Mouse (Mus musculus) heart, embryonic 15.5 days (tissue): ENCODE data around the gene Snrpb. TPM values are rescaled to one million over a fixed set of nuclear protein-coding genes. Genes with fewer than 3 reads are reported as not detected.

Experiments
- ATAC-seq: fragments of 200-750 bp; cut with Nextera tagmentation; replicated peaks from 2 replicates; pipeline ENCODE4 v1.8.0; 2017; ENCODE audit warnings: low read depth, moderate TSS enrichment; ENCODE audit not compliant: insufficient number of reproducible peaks, insufficient read depth, low FRiP score
- H3K27ac ChIP-seq: fragments of 300-500 bp; sonication (generic); 2 replicates; pipeline ENCODE4 v1.5.1; 2015; ENCODE audit warnings: mild to moderate bottlenecking, inconsistent platforms
- H3K27me3 ChIP-seq: fragments of 300-500 bp; sonication (generic); 2 replicates; pipeline ENCODE4 v1.6.1; 2015; ENCODE audit warnings: inconsistent platforms
- H3K36me3 ChIP-seq: fragments of 300-500 bp; sonication (generic); 2 replicates; pipeline ENCODE4 v1.6.1; 2015; ENCODE audit warnings: mild to moderate bottlenecking, inconsistent platforms
- H3K4me1 ChIP-seq: fragments of 300-500 bp; sonication (generic); replicated peaks from 2 replicates; pipeline ENCODE4 v1.6.1; 2015; ENCODE audit warnings: inconsistent platforms
- H3K4me2 ChIP-seq: fragments of 300-500 bp; sonication (generic); 2 replicates; pipeline ENCODE4 v1.6.1; 2015; ENCODE audit warnings: inconsistent platforms, mild to moderate bottlenecking, moderate library complexity
- H3K4me3 ChIP-seq: fragments of 300-500 bp; sonication (generic); 2 replicates; pipeline ENCODE4 v1.5.1; 2015; ENCODE audit warnings: mild to moderate bottlenecking, inconsistent platforms
- H3K9ac ChIP-seq: fragments of 300-500 bp; sonication (generic); 2 replicates; pipeline ENCODE4 v1.6.1; 2015; ENCODE audit warnings: mild to moderate bottlenecking, inconsistent platforms
- H3K9me3 ChIP-seq: fragments of 300-500 bp; sonication (generic); replicated peaks from 2 replicates; pipeline ENCODE4 v1.6.1; 2016; ENCODE audit warnings: inconsistent platforms
- WGBS: fragments of 180-500 bp; shearing (Covaris S2); methylation state at CpG from one replicate; pipeline ENCODE4 v1.1.7; 2015; ENCODE audit warnings: mixed read lengths; 5-methylcytosine and 5-hydroxymethylcytosine counted together
- polyA plus RNA-seq: library from polyadenylated mRNA; unstranded; fragments of >200 nt; fragmentation: Nextera tagmentation; extraction: Ambion mirVana; gene quantifications from 2 replicates; pipeline ENCODE4 v1.2.1, GENCODE M21; 2015

Gene Snrpb
- polyA plus RNA-seq: 361 and 429 TPM in 2 replicates

GRCm38 (mm10) chr2:130178706-130179506 is at the start of gene Snrpb:
Snrpb (minus strand) TSS chr2:130179403.
- Histone ChIP-seq H3K36me3 (peaks cover 19% of the 10 kb centered on the region), H3K4me3 (peak within 1 kb of the TSS; percentile 98), H3K4me1 (peaks cover 17% of the 10 kb centered on the region), H3K4me2 (peak within 1 kb of the TSS; percentile 88), H3K27me3 (no peaks in the 10 kb centered on the region), H3K9me3 (no peaks in the 10 kb centered on the region), H3K27ac (peak within 1 kb of the TSS; percentile 94), H3K9ac (peak within 1 kb of the TSS; percentile 100)
- ATAC-seq: peak; percentile 91
- WGBS: under 1% methylated on average over 80 of the region's 81 CpGs

GRCm38 (mm10) chr2:130211581-130211980 is 32.4 kb upstream of the Snrpb start:
- WGBS: 73% methylated on average over 2 of the region's 2 CpGs
- no peak for ATAC-seq
- H3K9ac ChIP-seq: no peak overlapping the region
- no peak overlapping the region for H3K27ac ChIP-seq
- H3K4me2 ChIP-seq: no peak overlapping the region
- H3K27me3 ChIP-seq: no peaks in the 10 kb centered on the region
- no peaks in the 10 kb centered on the region for H3K9me3 ChIP-seq
- H3K4me3 ChIP-seq: no peak overlapping the region
- no peaks in the 10 kb centered on the region for H3K36me3 ChIP-seq
- no peaks in the 10 kb centered on the region for H3K4me1 ChIP-seq

GRCm38 (mm10) chr2:130209636-130210035 is 30.4 kb upstream of the Snrpb start:
- no peak for ATAC-seq
- H3K4me2 ChIP-seq: no peak overlapping the region
- no peaks in the 10 kb centered on the region for H3K9me3 ChIP-seq
- H3K27ac ChIP-seq: no peak overlapping the region
- H3K9ac ChIP-seq: no peak overlapping the region
- no peaks in the 10 kb centered on the region for H3K36me3 ChIP-seq
- 88% methylated on average over 3 of the region's 3 CpGs for WGBS
- H3K4me3 ChIP-seq: no peak overlapping the region
- no peaks in the 10 kb centered on the region for H3K27me3 ChIP-seq
- H3K4me1 ChIP-seq: no peaks in the 10 kb centered on the region

- no peak for ATAC-seq
- H3K36me3 ChIP-seq: no peaks in the 10 kb centered on the region
- no peaks in the 10 kb centered on the region for H3K4me1 ChIP-seq
- H3K4me2 ChIP-seq: no peak overlapping the region
- no peak overlapping the region for H3K27ac ChIP-seq
- H3K9ac ChIP-seq: no peak overlapping the region
- H3K27me3 ChIP-seq: no peaks in the 10 kb centered on the region
- no peak overlapping the region for H3K4me3 ChIP-seq
- 82% methylated on average over 3 of the region's 3 CpGs for WGBS
- H3K9me3 ChIP-seq: no peaks in the 10 kb centered on the region
Measured at GRCm38 (mm10) chr2:130207996-130208395, 28.8 kb upstream of the Snrpb start.

- ATAC-seq: no peak
- Histone ChIP-seq H3K4me2 (no peak overlapping the region), H3K4me1 (no peaks in the 10 kb centered on the region), H3K9ac (no peak overlapping the region), H3K27me3 (no peaks in the 10 kb centered on the region), H3K9me3 (no peaks in the 10 kb centered on the region), H3K27ac (no peak overlapping the region), H3K36me3 (no peaks in the 10 kb centered on the region), H3K4me3 (no peak overlapping the region)
- 49% methylated on average over 2 of the region's 2 CpGs for WGBS
Measured at GRCm38 (mm10) chr2:130207376-130207775, 28.2 kb upstream of the Snrpb start.

- 73% methylated on average over 5 of the region's 5 CpGs for WGBS
- H3K9ac ChIP-seq: no peak overlapping the region
- H3K4me2 ChIP-seq: no peak overlapping the region
- H3K9me3 ChIP-seq: no peaks in the 10 kb centered on the region
- no peak overlapping the region for H3K4me3 ChIP-seq
- no peaks in the 10 kb centered on the region for H3K27me3 ChIP-seq
- H3K4me1 ChIP-seq: no peaks in the 10 kb centered on the region
- H3K36me3 ChIP-seq: no peaks in the 10 kb centered on the region
- no peak for ATAC-seq
- no peak overlapping the region for H3K27ac ChIP-seq
Measured at GRCm38 (mm10) chr2:130200961-130201360, 21.8 kb upstream of the Snrpb start.

- Histone ChIP-seq H3K9me3 (no peaks in the 10 kb centered on the region), H3K27me3 (no peaks in the 10 kb centered on the region), H3K4me3 (no peak within 1 kb of the TSS), H3K9ac (no peak within 1 kb of the TSS), H3K27ac (no peak within 1 kb of the TSS), H3K4me2 (no peak within 1 kb of the TSS), H3K4me1 (no peaks in the 10 kb centered on the region), H3K36me3 (no peaks in the 10 kb centered on the region)
- 87% methylated on average over 16 of the region's 16 CpGs for WGBS
- ATAC-seq: no peak
Measured at GRCm38 (mm10) chr2:130194894-130195293, 15.7 kb upstream of the Snrpb start, which contains the start of gene Tmc2. Tmc2 (plus strand) TSS chr2:130195194.

GRCm38 (mm10) chr2:130188391-130188790 is 9.2 kb upstream of the Snrpb start:
- no peaks in the 10 kb centered on the region for H3K36me3 ChIP-seq
- no peaks in the 10 kb centered on the region for H3K9me3 ChIP-seq
- H3K4me2 ChIP-seq: no peak overlapping the region
- no peaks in the 10 kb centered on the region for H3K27me3 ChIP-seq
- H3K4me3 ChIP-seq: no peak overlapping the region
- 75% methylated on average over 12 of the region's 12 CpGs for WGBS
- ATAC-seq: no peak
- H3K9ac ChIP-seq: no peak overlapping the region
- no peaks in the 10 kb centered on the region for H3K4me1 ChIP-seq
- no peak overlapping the region for H3K27ac ChIP-seq

- Histone ChIP-seq H3K36me3 (peaks cover 13% of the 10 kb centered on the region), H3K9ac (peak overlapping the region; percentile 61), H3K4me1 (peaks cover 17% of the 10 kb centered on the region), H3K9me3 (no peaks in the 10 kb centered on the region), H3K4me3 (peak overlapping the region; percentile 98), H3K27me3 (no peaks in the 10 kb centered on the region), H3K4me2 (peak overlapping the region; percentile 88), H3K27ac (peak overlapping the region; percentile 94)
- 1% methylated on average over 15 of the region's 15 CpGs for WGBS
- peak; percentile 34; the same call in 1 of the 2 replicates for ATAC-seq
Measured at GRCm38 (mm10) chr2:130179507-130180019, 360 bp upstream of the Snrpb start.

GRCm38 (mm10) chr2:130178381-130178705 is 860 bp downstream of the Snrpb start:
- Histone ChIP-seq H3K27me3 (no peaks in the 10 kb centered on the region), H3K4me2 (peak overlapping the region; percentile 88), H3K36me3 (peaks cover 25% of the 10 kb centered on the region), H3K4me3 (peak overlapping the region; percentile 98), H3K9me3 (no peaks in the 10 kb centered on the region), H3K4me1 (peaks cover 17% of the 10 kb centered on the region), H3K9ac (peak overlapping the region; percentile 100), H3K27ac (peak overlapping the region; percentile 94)
- no peak for ATAC-seq
- WGBS: under 1% methylated on average over 11 of the region's 11 CpGs

GRCm38 (mm10) chr2:130176820-130177219 is 2.4 kb downstream of the Snrpb start:
- Histone ChIP-seq H3K4me2 (peak overlapping the region; percentile 88), H3K36me3 (peaks cover 40% of the 10 kb centered on the region), H3K4me1 (peaks cover 17% of the 10 kb centered on the region), H3K27me3 (no peaks in the 10 kb centered on the region), H3K9ac (peak overlapping the region; percentile 38; the same call in 1 of the 2 replicates), H3K4me3 (peak overlapping the region; percentile 98), H3K27ac (no peak overlapping the region), H3K9me3 (no peaks in the 10 kb centered on the region)
- no peak for ATAC-seq
- WGBS: 74% methylated on average over 8 of the region's 8 CpGs

GRCm38 (mm10) chr2:130171674-130172073 is 7.5 kb downstream of the Snrpb start:
- Histone ChIP-seq H3K27ac (no peak overlapping the region), H3K9me3 (no peaks in the 10 kb centered on the region), H3K27me3 (no peaks in the 10 kb centered on the region), H3K4me3 (no peak overlapping the region), H3K36me3 (peaks cover 71% of the 10 kb centered on the region), H3K4me1 (peaks cover 3% of the 10 kb centered on the region), H3K4me2 (no peak overlapping the region), H3K9ac (no peak overlapping the region)
- no peak for ATAC-seq
- WGBS: 81% methylated on average over 2 of the region's 2 CpGs
